Mouse (Mus musculus) heart, postnatal 14 days (tissue): ENCODE data around the gene Ror2. TPM values are rescaled to one million over a fixed set of nuclear protein-coding genes. Genes with fewer than 3 reads are reported as not detected.
"Not testable (repeated sequence)": the region's sequence is repeated elsewhere in the genome, so short reads cannot be mapped to it uniquely, and the experiment has no call there.

Source experiments
- DNase-seq, 2 experiments: peaks; one replicate each; pipeline ENCODE4 v3.0.0; 2021 to 2022
- intact Hi-C: fragments of 180-260 bp; cut with DNase I; formaldehyde crosslinking; loops from one replicate; pipeline ENCODE4 v1.15.1; 2025
- long read RNA-seq, 2 experiments: library from polyadenylated mRNA; stranded (forward); transcript quantifications; one replicate each; pipeline ENCODE4 v2.0.0; 2021
- total RNA-seq, 2 experiments: library from RNA; stranded (reverse); gene quantifications; 2 replicates each; pipeline ENCODE4 v1.2.3; 2021

The Ror2 gene
- 1 to 10 TPM; 3.3 to 3.5 TPM for total RNA-seq
- long read RNA-seq, experiment 1, partial matches to known transcripts, result 0 of 3 reads
- long read RNA-seq, experiment 1, other reads (novel, unspliced or antisense), result 1 of 3 reads
- long read RNA-seq, experiment 2, partial matches to known transcripts, result 1 of 4 reads
- long read RNA-seq, experiment 2, other reads (novel, unspliced or antisense), result 2 of 4 reads

GRCm38 (mm10) chr13:53285756-53286361, at the start of gene Ror2:
Gene Ror2 (minus strand): TSS chr13:53286124.
- peak; percentile 83 to 86 for DNase-seq
- intact Hi-C loops, result loop anchor here (1.0 to 5.0 kb wide), 3 partner anchors 71 to 167 kb away; no protein-coding TSS in a partner anchor

GRCm38 (mm10) chr13:53333769-53334168, 47.8 kb upstream of the Ror2 start:
- intact Hi-C loops, result no loop called here
- DNase-seq, result no peak

DNA sequence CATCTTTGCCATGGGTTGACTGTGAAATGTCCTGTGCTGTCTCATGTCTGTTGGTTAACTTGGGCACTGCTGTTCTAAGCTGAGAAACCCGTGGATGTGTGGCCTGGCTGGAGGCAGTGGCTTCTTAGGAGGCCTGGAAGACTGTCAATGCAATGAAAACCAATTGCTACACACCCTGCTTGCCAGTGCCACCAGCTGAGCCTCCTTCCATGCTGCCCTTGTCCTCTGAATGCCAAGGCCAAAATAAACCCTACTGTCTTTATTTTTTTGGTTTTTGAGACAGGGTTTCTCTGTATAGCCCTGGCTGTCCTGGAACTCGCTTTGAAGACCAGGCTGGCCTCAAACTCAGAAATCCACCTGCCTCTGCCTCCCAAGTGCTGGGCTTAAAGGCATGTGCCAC, 44.3 kb upstream of the Ror2 start:
- DNase-seq, result no peak
- intact Hi-C loops, result no loop called here

DNA sequence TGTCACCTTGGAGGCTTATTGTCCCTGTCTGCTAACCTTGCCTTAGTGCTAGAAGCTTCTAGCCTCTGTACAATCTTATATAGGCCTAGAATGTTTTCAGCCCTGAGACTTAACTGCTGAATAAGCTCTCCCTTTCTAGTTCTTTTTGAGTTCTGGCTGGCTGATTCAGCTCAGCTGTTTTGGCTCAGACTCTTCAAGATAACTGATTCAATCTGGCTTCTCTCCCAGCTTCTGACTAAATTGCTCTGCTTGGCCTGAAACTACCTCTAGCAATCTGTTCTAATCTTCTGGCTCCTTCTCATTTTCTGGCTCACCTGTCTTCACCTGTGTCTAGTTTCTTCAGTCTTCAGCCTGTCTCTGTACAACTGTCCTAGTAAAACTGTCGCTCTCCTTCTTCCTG, 39.6 kb upstream of the Ror2 start:
- DNase-seq, result no peak
- intact Hi-C loops, result no loop called here

- intact Hi-C loops, result no loop called here
- no peak for DNase-seq
Observed at GRCm38 (mm10) chr13:53323661-53324060, 37.7 kb upstream of the Ror2 start.

DNA sequence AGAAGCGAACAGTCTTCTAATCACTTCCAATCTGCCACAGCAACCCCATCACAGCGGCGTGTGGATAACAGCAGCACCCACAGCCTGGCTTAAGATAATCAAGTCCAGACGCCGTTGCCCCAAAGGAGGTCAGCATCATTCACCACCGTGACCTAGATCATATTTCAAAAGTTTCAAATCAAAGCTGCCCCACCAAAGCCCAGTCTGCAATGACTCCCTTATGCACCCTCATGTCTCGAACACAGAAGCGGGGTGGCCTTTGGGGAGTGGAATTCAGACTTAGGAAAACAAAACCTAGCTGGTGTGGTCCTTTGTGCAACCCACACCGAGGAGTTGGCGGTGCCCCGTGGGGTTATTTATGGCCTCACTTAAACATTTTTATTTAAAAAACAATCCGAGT, 35.0 kb upstream of the Ror2 start:
- DNase-seq, result no peak
- intact Hi-C loops, result no loop called here

DNA sequence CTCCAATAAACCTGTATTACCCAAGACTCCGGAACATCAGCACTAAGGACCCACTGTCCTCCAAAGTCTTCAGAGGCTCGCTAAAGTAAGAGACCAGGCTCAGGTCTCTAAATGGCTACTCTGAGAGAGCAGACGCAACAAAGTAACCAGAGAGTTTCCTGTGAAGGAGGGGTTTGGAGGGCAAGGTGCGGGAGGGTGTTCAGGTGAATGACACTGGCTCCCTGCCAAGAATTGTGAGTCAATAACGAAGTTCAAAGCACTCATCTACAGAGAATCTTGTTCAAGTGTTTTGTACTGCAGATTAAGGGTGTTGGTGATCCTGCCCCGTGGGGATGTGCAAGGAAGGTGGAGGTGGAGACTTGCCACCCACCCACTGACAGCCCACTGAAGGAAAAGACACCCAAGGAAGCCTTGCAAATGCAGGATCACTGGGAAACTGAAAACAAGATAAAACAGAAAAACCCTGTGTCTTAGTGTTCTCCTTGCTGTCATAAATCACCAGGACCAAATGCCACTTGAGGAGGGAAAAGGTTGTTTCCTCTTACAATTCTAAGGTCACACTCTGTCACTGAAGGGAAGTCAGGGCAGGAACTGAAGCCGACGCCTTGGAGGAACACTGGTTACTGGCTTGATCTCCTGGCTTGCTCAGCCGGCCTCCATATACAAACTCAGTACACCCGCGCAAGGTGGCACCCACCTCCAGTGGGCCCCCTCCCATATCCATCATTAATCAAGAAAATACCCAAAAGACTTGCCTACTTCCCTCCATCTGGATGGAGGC, 30.8 kb upstream of the Ror2 start:
- DNase-seq, result no peak
- intact Hi-C loops, result no loop called here

GRCm38 (mm10) chr13:53315757-53316156, 29.8 kb upstream of the Ror2 start:
- DNase-seq, intact Hi-C loops: not testable (repeated sequence)

GRCm38 (mm10) chr13:53310442-53310841, 24.5 kb upstream of the Ror2 start:
- intact Hi-C loops, result no loop called here
- no peak for DNase-seq

GRCm38 (mm10) chr13:53309661-53310160, 23.8 kb upstream of the Ror2 start:
- intact Hi-C loops, result no loop called here
- DNase-seq, result peak; percentile 23 to 35

GRCm38 (mm10) chr13:53309148-53309547, 23.2 kb upstream of the Ror2 start:
- intact Hi-C loops, result no loop called here
- no peak for DNase-seq

GRCm38 (mm10) chr13:53306836-53307235, 20.9 kb upstream of the Ror2 start:
- DNase-seq, result no peak
- intact Hi-C loops, result no loop called here

DNA sequence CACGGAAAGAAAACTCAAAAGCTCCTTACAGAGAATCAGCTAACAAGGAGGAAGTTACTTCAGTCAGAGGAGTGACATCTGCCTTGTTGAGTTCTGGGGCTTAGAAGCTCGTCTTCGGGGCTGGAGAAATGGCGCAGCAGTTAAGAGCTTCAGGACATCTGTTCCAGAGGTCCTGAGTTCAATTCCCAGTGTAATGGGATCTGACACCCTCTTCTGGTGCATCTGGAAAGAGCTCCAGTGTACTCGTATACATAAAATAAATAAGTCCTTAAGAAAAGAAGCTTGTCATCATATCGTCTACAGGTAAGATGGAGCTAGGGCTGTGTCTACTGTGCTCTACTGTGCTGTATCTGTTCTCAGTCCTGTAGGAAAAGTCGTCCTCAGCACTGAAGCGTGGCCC, 19.3 kb upstream of the Ror2 start:
- intact Hi-C loops, result no loop called here
- DNase-seq, result no peak

GRCm38 (mm10) chr13:53302688-53303087, 16.8 kb upstream of the Ror2 start:
- intact Hi-C loops, result loop anchor here (5.0 kb wide), 1 partner anchor 55 kb away; no protein-coding TSS in a partner anchor

GRCm38 (mm10) chr13:53293065-53293464, 7.1 kb upstream of the Ror2 start:
- DNase-seq, result no peak
- intact Hi-C loops, result no loop called here

More at GRCm38 (mm10) chr13:53302688-53303087, 16.8 kb upstream of the Ror2 start:
- DNase-seq, result no peak

- intact Hi-C loops, result no loop called here
- DNase-seq, result no peak
Observed at GRCm38 (mm10) chr13:53292244-53292643, 6.3 kb upstream of the Ror2 start.

DNA sequence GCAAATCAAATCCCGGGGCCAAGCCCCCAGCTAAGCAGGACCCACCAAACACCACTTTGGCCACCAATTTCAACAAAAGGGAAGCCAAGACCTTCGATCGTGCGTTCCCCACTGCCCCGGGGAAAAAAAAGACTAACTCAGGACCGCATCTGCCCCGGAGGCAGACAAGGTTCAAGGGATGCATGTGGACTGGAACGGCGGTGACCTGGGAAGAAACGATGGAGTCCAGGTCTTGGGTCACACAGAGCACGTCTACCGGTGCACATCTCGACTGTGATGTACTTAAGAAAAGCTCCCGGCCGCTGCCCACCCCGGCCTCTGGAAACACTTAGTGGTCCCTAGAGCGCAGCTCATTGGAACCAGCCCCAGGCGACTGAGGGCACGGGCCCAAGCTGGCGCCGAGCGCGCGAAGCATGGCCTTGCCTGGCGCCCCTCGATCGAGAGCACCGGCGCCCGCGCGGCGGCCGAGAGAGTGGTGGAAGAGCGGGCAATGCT, 616 bp downstream of the Ror2 start:
- intact Hi-C loops, result loop anchor here (5.0 kb wide), 2 partner anchors 72 to 73 kb away; no protein-coding TSS in a partner anchor

GRCm38 (mm10) chr13:53284740-53285191, 1.2 kb downstream of the Ror2 start:
- peak; percentile 19 to 35 for DNase-seq

More for the DNA sequence above, 616 bp downstream of the Ror2 start:
- DNase-seq, result peak; percentile 47 to 57

DNA sequence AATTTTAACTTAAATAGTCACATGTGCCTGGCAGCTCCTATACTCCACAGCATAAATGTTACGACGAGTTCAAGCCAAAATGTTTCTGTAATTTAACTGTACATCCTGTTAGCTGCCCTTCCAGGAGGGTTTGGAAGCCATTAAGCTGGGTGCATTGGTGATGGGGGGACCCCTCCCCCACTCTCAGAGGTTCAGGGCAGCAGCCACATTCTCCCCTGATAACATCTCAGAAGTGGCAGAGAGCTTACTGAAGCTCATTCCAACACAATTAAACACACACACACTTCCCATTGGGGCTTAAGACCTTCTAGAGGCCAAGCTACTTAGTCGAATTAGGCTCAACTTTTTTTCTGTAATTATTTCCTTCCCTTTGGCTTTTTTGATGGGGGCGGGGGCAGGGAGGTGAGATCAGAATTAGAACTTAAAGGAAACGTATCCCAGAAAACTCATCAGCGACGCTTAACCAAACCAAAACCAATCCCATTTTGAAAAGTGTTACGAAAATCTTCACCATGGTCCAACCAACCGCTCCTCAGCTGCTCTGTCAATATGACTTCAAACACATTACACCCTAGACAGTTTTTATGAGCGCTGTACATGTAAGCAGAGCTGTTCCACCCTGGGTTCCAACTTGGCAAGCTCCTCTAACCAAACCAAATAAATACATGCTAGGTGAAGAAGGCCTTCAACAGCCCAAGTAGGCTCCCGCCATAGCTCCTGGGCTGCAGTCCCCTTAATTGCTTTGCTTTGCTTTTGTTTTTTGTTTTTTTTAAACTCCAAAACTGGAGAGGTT, 4.1 kb downstream of the Ror2 start:
- DNase-seq, result no peak

More at GRCm38 (mm10) chr13:53284740-53285191, 1.2 kb downstream of the Ror2 start:
- intact Hi-C loops, result loop anchor here (5.0 kb wide), 2 partner anchors 72 to 73 kb away; no protein-coding TSS in a partner anchor

GRCm38 (mm10) chr13:53278908-53279307, 7.0 kb downstream of the Ror2 start:
- intact Hi-C loops, result no loop called here
- no peak for DNase-seq

More for the DNA sequence above, 4.1 kb downstream of the Ror2 start:
- intact Hi-C loops, result no loop called here
